Mouse (Mus musculus): ENCODE data around the gene Vstm4.
A peak's percentile ranks its signal among the peaks of the same experiment; 100 is the strongest.

- TF ChIP-seq CTCF (IDR thresholded peaks at IDR 0.05; ENCODE audit: low read depth) (no peak), EP300 (IDR thresholded peaks at IDR 0.05; ENCODE audit: low read depth) (peak; percentile 49; the same call in 1 of the 2 replicates)
Measured at GRCm38 (mm10) chr14:32877549-32877948, 21.0 kb downstream of the Vstm4 start.
